Mouse (Mus musculus): ENCODE results near the gene Gnaq.

Gene Gnaq

GRCm38 (mm10) chr19:16301336-16301735 lies 168.7 kb downstream of the Gnaq start:
- in situ Hi-C loops (cut with MboI; ENCODE audit: low sequenced_read_pairs): no loop called here

- in situ Hi-C loops (cut with MboI; ENCODE audit: low sequenced_read_pairs): no loop called here
Observed at GRCm38 (mm10) chr19:16309031-16309430, 176.4 kb downstream of the Gnaq start.

- in situ Hi-C loops (cut with MboI; ENCODE audit: low sequenced_read_pairs): no loop called here
Observed at GRCm38 (mm10) chr19:16314295-16314821, 181.7 kb downstream of the Gnaq start.

- in situ Hi-C loops (cut with MboI; ENCODE audit: low sequenced_read_pairs): no loop called here
Observed at GRCm38 (mm10) chr19:16315525-16315924, 182.9 kb downstream of the Gnaq start.

GRCm38 (mm10) chr19:16318128-16318811 lies 185.6 kb downstream of the Gnaq start:
- in situ Hi-C loops (cut with MboI; ENCODE audit: low sequenced_read_pairs): no loop called here

- in situ Hi-C loops (cut with MboI; ENCODE audit: low sequenced_read_pairs): no loop called here
Observed at GRCm38 (mm10) chr19:16319986-16320385, 187.4 kb downstream of the Gnaq start.

GRCm38 (mm10) chr19:16322986-16323385 lies 190.4 kb downstream of the Gnaq start:
- in situ Hi-C loops (cut with MboI; ENCODE audit: low sequenced_read_pairs): no loop called here

- in situ Hi-C loops (cut with MboI; ENCODE audit: low sequenced_read_pairs): no loop called here
Observed at GRCm38 (mm10) chr19:16324239-16324638, 191.6 kb downstream of the Gnaq start.

- in situ Hi-C loops (cut with MboI; ENCODE audit: low sequenced_read_pairs): loop anchor here (25.0 kb wide), 1 partner anchor 189 kb away; the partner anchor contains the start of gene Gnaq
Observed at GRCm38 (mm10) chr19:16325911-16326310, 193.3 kb downstream of the Gnaq start.

- in situ Hi-C loops (cut with MboI; ENCODE audit: low sequenced_read_pairs): loop anchor here (25.0 kb wide), 1 partner anchor 190 kb away; the partner anchor contains the start of gene Gnaq
Observed at GRCm38 (mm10) chr19:16327401-16328073, 194.9 kb downstream of the Gnaq start.

GRCm38 (mm10) chr19:16328074-16328850 lies 195.6 kb downstream of the Gnaq start:
- in situ Hi-C loops (cut with MboI; ENCODE audit: low sequenced_read_pairs): loop anchor here (25.0 kb wide), 1 partner anchor 191 kb away; the partner anchor contains the start of gene Gnaq

- in situ Hi-C loops (cut with MboI; ENCODE audit: low sequenced_read_pairs): loop anchor here (25.0 kb wide), 1 partner anchor 192 kb away; the partner anchor contains the start of gene Gnaq
Observed at GRCm38 (mm10) chr19:16329056-16329455, 196.4 kb downstream of the Gnaq start.

- in situ Hi-C loops (cut with MboI; ENCODE audit: low sequenced_read_pairs): loop anchor here (25.0 kb wide), 1 partner anchor 192 kb away; the partner anchor contains the start of gene Gnaq
Observed at GRCm38 (mm10) chr19:16329648-16330047, 197.0 kb downstream of the Gnaq start.

- in situ Hi-C loops (cut with MboI; ENCODE audit: low sequenced_read_pairs): loop anchor here (25.0 kb wide), 1 partner anchor 193 kb away; the partner anchor contains the start of gene Gnaq
Observed at GRCm38 (mm10) chr19:16330161-16330560, 197.5 kb downstream of the Gnaq start.

- in situ Hi-C loops (cut with MboI; ENCODE audit: low sequenced_read_pairs): loop anchor here (25.0 kb wide), 1 partner anchor 194 kb away; the partner anchor contains the start of gene Gnaq
Observed at GRCm38 (mm10) chr19:16331047-16331446, 198.4 kb downstream of the Gnaq start.

GRCm38 (mm10) chr19:16337866-16338530 lies 205.4 kb downstream of the Gnaq start:
- in situ Hi-C loops (cut with MboI; ENCODE audit: low sequenced_read_pairs): loop anchor here (25.0 kb wide), 1 partner anchor 201 kb away; the partner anchor contains the start of gene Gnaq

GRCm38 (mm10) chr19:16339954-16340586 lies 207.4 kb downstream of the Gnaq start:
- in situ Hi-C loops (cut with MboI; ENCODE audit: low sequenced_read_pairs): loop anchor here (25.0 kb wide), 1 partner anchor 203 kb away; the partner anchor contains the start of gene Gnaq

GRCm38 (mm10) chr19:16342702-16343101 lies 210.1 kb downstream of the Gnaq start:
- in situ Hi-C loops (cut with MboI; ENCODE audit: low sequenced_read_pairs): loop anchor here (25.0 kb wide), 1 partner anchor 205 kb away; the partner anchor contains the start of gene Gnaq

GRCm38 (mm10) chr19:16345516-16345915 lies 212.9 kb downstream of the Gnaq start:
- in situ Hi-C loops (cut with MboI; ENCODE audit: low sequenced_read_pairs): loop anchor here (25.0 kb wide), 1 partner anchor 208 kb away; the partner anchor contains the start of gene Gnaq

Data from CH12F3 (cell line).